Mouse (Mus musculus) brain, embryonic 14.5 days (tissue): ENCODE measurements around the gene Abtb2.

Experiments
- CTCF ChIP-seq: fragments of 200-500 bp; IDR thresholded peaks from 2 replicates; pipeline ENCODE4 v1.5.1; 2012; ENCODE audit warnings: inconsistent platforms, mild to moderate bottlenecking, moderate library complexity, borderline replicate concordance; ENCODE audit not compliant: insufficient read depth, insufficient read length; ENCODE audit errors: extremely low read depth
- POLR2A ChIP-seq: fragments of 200-500 bp; IDR thresholded peaks from 2 replicates; pipeline ENCODE4 v1.6.1; 2012; ENCODE audit warnings: mild to moderate bottlenecking, inconsistent platforms, borderline replicate concordance; ENCODE audit not compliant: poor library complexity, insufficient read depth, insufficient read length, severe bottlenecking; ENCODE audit errors: extremely low read depth

DNA sequence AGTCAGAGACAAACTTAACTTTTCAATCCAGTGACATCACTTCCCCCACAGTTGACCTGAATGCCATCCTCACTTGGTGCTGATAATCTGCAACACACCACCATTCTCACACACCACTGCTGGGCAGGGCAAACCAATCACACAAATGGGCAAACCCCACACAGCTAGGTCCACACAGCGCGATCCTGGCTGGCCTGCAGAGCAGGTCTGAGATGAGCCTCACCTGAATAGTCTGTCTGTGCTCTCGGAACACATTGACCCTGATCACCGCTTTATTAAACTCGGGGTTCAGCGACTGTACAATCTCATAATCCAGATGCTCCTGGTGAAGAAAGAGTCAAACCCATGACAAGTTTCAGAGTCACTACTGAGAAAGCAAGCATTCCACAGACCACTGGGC is 176.7 kb downstream of the Abtb2 start:
- TF ChIP-seq CTCF = no peak
- TF ChIP-seq POLR2A = no peak
